Mouse (Mus musculus) stomach, postnatal 0 days (tissue): ENCODE measurements around the gene Ywhab. TPM values are rescaled to one million over a fixed set of nuclear protein-coding genes. Genes with fewer than 3 reads are reported as not detected.

Experiments
- ATAC-seq: fragments of 200-750 bp; cut with Nextera tagmentation; 2 replicates; pipeline ENCODE4 v1.8.0; 2017; ENCODE audit not compliant: low FRiP score, low TSS enrichment
- DNase-seq: peaks from one replicate; pipeline ENCODE4 v3.0.0-alpha.2; 2016; ENCODE audit warnings: low spot score
- H3K27ac ChIP-seq: fragments of 300-500 bp; sonication (generic); replicated peaks from 2 replicates; pipeline ENCODE4 v1.5.1; 2014; ENCODE audit warnings: mild to moderate bottlenecking, control low read depth
- H3K27me3 ChIP-seq: fragments of 300-500 bp; sonication (generic); 2 replicates; pipeline ENCODE4 v1.6.1; 2014; ENCODE audit warnings: low read length; ENCODE audit not compliant: control insufficient read depth, insufficient read depth
- H3K36me3 ChIP-seq: fragments of 300-500 bp; sonication (generic); 2 replicates; pipeline ENCODE4 v1.6.1; 2014; ENCODE audit warnings: low read length, mixed read lengths; ENCODE audit not compliant: control insufficient read depth, insufficient read depth
- H3K4me1 ChIP-seq: fragments of 300-500 bp; sonication (generic); replicated peaks from 2 replicates; pipeline ENCODE4 v1.6.1; 2014; ENCODE audit warnings: antibody characterized with exemption; ENCODE audit not compliant: control insufficient read depth, insufficient read depth
- H3K4me2 ChIP-seq: fragments of 300-500 bp; sonication (generic); replicated peaks from 2 replicates; pipeline ENCODE4 v1.6.1; 2014; ENCODE audit warnings: low read depth, mild to moderate bottlenecking, control low read depth, moderate library complexity
- H3K4me3 ChIP-seq: fragments of 300-500 bp; sonication (generic); 2 replicates; pipeline ENCODE4 v1.5.1; 2014; ENCODE audit warnings: low read depth, low read length, control low read depth
- H3K9ac ChIP-seq: fragments of 300-500 bp; sonication (generic); 2 replicates; pipeline ENCODE4 v1.6.1; 2014; ENCODE audit warnings: mild to moderate bottlenecking, low read length, control low read depth, mixed read lengths
- H3K9me3 ChIP-seq: fragments of 300-500 bp; sonication (generic); 2 replicates; pipeline ENCODE4 v1.6.1; 2016; ENCODE audit warnings: low read length; ENCODE audit not compliant: control insufficient read depth
- CTCF ChIP-seq: IDR thresholded peaks from 2 replicates; pipeline ENCODE4 v1.5.1; 2016; ENCODE audit warnings: antibody characterized with exemption, low read depth, mild to moderate bottlenecking, moderate library complexity
- EP300 ChIP-seq: optimal IDR thresholded peaks from 2 replicates; pipeline ENCODE3; 2016; ENCODE audit warnings: antibody characterized with exemption
- WGBS: fragments of 180-500 bp; shearing (Covaris S2); extraction: QIAGEN DNeasy Blood & Tissue Kit; methylation state at CpG from one replicate; pipeline ENCODE4 v1.1.7; 2014; 5-methylcytosine and 5-hydroxymethylcytosine counted together
- polyA plus RNA-seq: library from polyadenylated mRNA; unstranded; fragments of >200 nt; fragmentation: Nextera tagmentation; extraction: Ambion mirVana; gene quantifications from 2 replicates; pipeline ENCODE4 v1.2.1, GENCODE M21; 2015

Ywhab gene
- polyA plus RNA-seq, 1 experiment from 2014 or later: 189 TPM

- no peak for TF ChIP-seq EP300
- TF ChIP-seq CTCF: no peak
- no peak for ATAC-seq
- 65% methylated on average over 7 of the region's 7 CpGs for WGBS
Measured at GRCm38 (mm10) chr2:163965706-163966105, 29.1 kb upstream of the Ywhab start.

GRCm38 (mm10) chr2:163968581-163968980 lies 26.2 kb upstream of the Ywhab start:
- ATAC-seq (no peak), DNase-seq (peak; percentile 51)
- Histone ChIP-seq H3K27me3 (no peaks in the 10 kb centered on the region), H3K4me2 (no peak overlapping the region), H3K27ac (no peak overlapping the region), H3K4me3 (no peak overlapping the region), H3K4me1 (no peaks in the 10 kb centered on the region), H3K36me3 (no peaks in the 10 kb centered on the region), H3K9ac (no peak overlapping the region), H3K9me3 (no peaks in the 10 kb centered on the region)
- 5% methylated on average over 5 of the region's 5 CpGs for WGBS
- no peak for TF ChIP-seq EP300
- peak; percentile 94 for TF ChIP-seq CTCF

More at GRCm38 (mm10) chr2:163965706-163966105, 29.1 kb upstream of the Ywhab start:
- Histone ChIP-seq H3K9ac (no peak overlapping the region), H3K4me1 (no peaks in the 10 kb centered on the region), H3K27me3 (no peaks in the 10 kb centered on the region), H3K27ac (no peak overlapping the region), H3K4me2 (no peak overlapping the region), H3K4me3 (no peak overlapping the region), H3K9me3 (no peaks in the 10 kb centered on the region), H3K36me3 (no peaks in the 10 kb centered on the region)
- DNase-seq: no peak

GRCm38 (mm10) chr2:163970326-163970725 lies 24.4 kb upstream of the Ywhab start:
- DNase-seq (no peak), ATAC-seq (no peak)
- Histone ChIP-seq H3K4me2 (no peak overlapping the region), H3K4me1 (no peaks in the 10 kb centered on the region), H3K27ac (no peak overlapping the region), H3K9ac (no peak overlapping the region), H3K27me3 (no peaks in the 10 kb centered on the region), H3K36me3 (no peaks in the 10 kb centered on the region), H3K4me3 (no peak overlapping the region), H3K9me3 (no peaks in the 10 kb centered on the region)
- TF ChIP-seq CTCF (no peak), EP300 (no peak)
- whole genome bisulfite sequencing: 33% methylated on average over 3 of the region's 3 CpGs

GRCm38 (mm10) chr2:163974056-163974455 lies 20.7 kb upstream of the Ywhab start:
- H3K4me3 ChIP-seq: no peak overlapping the region
- no peaks in the 10 kb centered on the region for H3K9me3 ChIP-seq
- H3K27ac ChIP-seq: no peak overlapping the region
- no peak for ATAC-seq
- no peak for TF ChIP-seq EP300
- no peak for TF ChIP-seq CTCF
- no peaks in the 10 kb centered on the region for H3K36me3 ChIP-seq
- no peak overlapping the region for H3K9ac ChIP-seq
- WGBS: 67% methylated on average over 2 of the region's 2 CpGs
- no peak for DNase-seq
- no peaks in the 10 kb centered on the region for H3K27me3 ChIP-seq
- H3K4me2 ChIP-seq: no peak overlapping the region
- no peaks in the 10 kb centered on the region for H3K4me1 ChIP-seq

- TF ChIP-seq CTCF (no peak), EP300 (no peak)
- no peaks in the 10 kb centered on the region for H3K36me3 ChIP-seq
- ATAC-seq: no peak
- no peaks in the 10 kb centered on the region for H3K27me3 ChIP-seq
- H3K9me3 ChIP-seq: no peaks in the 10 kb centered on the region
- no peak overlapping the region for H3K27ac ChIP-seq
- no peaks in the 10 kb centered on the region for H3K4me1 ChIP-seq
- H3K9ac ChIP-seq: no peak overlapping the region
- H3K4me2 ChIP-seq: no peak overlapping the region
- DNase-seq: no peak
- 91% methylated on average over 6 of the region's 7 CpGs for WGBS
- no peak overlapping the region for H3K4me3 ChIP-seq
Measured at GRCm38 (mm10) chr2:163976448-163976847, 18.3 kb upstream of the Ywhab start.

- TF ChIP-seq EP300 (no peak), CTCF (no peak)
- no peak overlapping the region for H3K27ac ChIP-seq
- H3K9ac ChIP-seq: no peak overlapping the region
- DNase-seq (no peak), ATAC-seq (no peak)
- H3K27me3 ChIP-seq: no peaks in the 10 kb centered on the region
- H3K4me1 ChIP-seq: no peaks in the 10 kb centered on the region
- no peak overlapping the region for H3K4me2 ChIP-seq
- 69% methylated on average over 8 of the region's 8 CpGs for WGBS
- no peak overlapping the region for H3K4me3 ChIP-seq
- no peaks in the 10 kb centered on the region for H3K9me3 ChIP-seq
- H3K36me3 ChIP-seq: no peaks in the 10 kb centered on the region
Measured at GRCm38 (mm10) chr2:163987233-163987632, 7.5 kb upstream of the Ywhab start.
